Mouse (Mus musculus) heart, embryonic 13.5 days (tissue): Measurements from ENCODE around the gene Pfdn2. TPM values are rescaled to one million over a fixed set of nuclear protein-coding genes. Genes with fewer than 3 reads are reported as not detected.

Experiments
- ATAC-seq: fragments of 200-750 bp; cut with Nextera tagmentation; 2 replicates; pipeline ENCODE4 v1.8.0; 2017; ENCODE audit warnings: moderate TSS enrichment; ENCODE audit not compliant: insufficient number of reproducible peaks, low FRiP score, low TSS enrichment; ENCODE audit errors: extremely low read depth
- H3K27ac ChIP-seq: fragments of 300-500 bp; sonication (generic); replicated peaks from 2 replicates; pipeline ENCODE4 v1.5.1; 2015; ENCODE audit warnings: moderate library complexity, mild to moderate bottlenecking, inconsistent platforms
- H3K27me3 ChIP-seq: fragments of 300-500 bp; sonication (generic); replicated peaks from 2 replicates; pipeline ENCODE4 v1.6.1; 2015; ENCODE audit warnings: mild to moderate bottlenecking, inconsistent platforms
- H3K36me3 ChIP-seq: fragments of 300-500 bp; sonication (generic); 2 replicates; pipeline ENCODE4 v1.6.1; 2015; ENCODE audit warnings: mild to moderate bottlenecking, inconsistent platforms
- H3K4me1 ChIP-seq: fragments of 300-500 bp; sonication (generic); 2 replicates; pipeline ENCODE4 v1.6.1; 2015; ENCODE audit warnings: inconsistent platforms
- H3K4me2 ChIP-seq: fragments of 300-500 bp; sonication (generic); 2 replicates; pipeline ENCODE4 v1.6.1; 2015; ENCODE audit warnings: inconsistent platforms, mild to moderate bottlenecking, moderate library complexity
- H3K4me3 ChIP-seq: fragments of 300-500 bp; sonication (generic); 2 replicates; pipeline ENCODE4 v1.5.1; 2015; ENCODE audit warnings: moderate library complexity, mild to moderate bottlenecking, inconsistent platforms
- H3K9ac ChIP-seq: fragments of 300-500 bp; sonication (generic); 2 replicates; pipeline ENCODE4 v1.6.1; 2015; ENCODE audit warnings: inconsistent platforms, mild to moderate bottlenecking, moderate library complexity
- H3K9me3 ChIP-seq: fragments of 300-500 bp; sonication (generic); 2 replicates; pipeline ENCODE4 v1.6.1; 2016; ENCODE audit warnings: inconsistent platforms
- WGBS: fragments of 180-500 bp; shearing (Covaris S2); methylation state at CpG from one replicate; pipeline ENCODE4 v1.1.7; 2015; ENCODE audit warnings: mixed read lengths; 5-methylcytosine and 5-hydroxymethylcytosine counted together
- polyA plus RNA-seq: library from polyadenylated mRNA; unstranded; fragments of >200 nt; fragmentation: Nextera tagmentation; extraction: Ambion mirVana; gene quantifications from 2 replicates; pipeline ENCODE4 v1.2.1, GENCODE M21; 2015

Gene Pfdn2
- polyA plus RNA-seq, 1 experiment from 2014 or later: 85.4 TPM

DNA sequence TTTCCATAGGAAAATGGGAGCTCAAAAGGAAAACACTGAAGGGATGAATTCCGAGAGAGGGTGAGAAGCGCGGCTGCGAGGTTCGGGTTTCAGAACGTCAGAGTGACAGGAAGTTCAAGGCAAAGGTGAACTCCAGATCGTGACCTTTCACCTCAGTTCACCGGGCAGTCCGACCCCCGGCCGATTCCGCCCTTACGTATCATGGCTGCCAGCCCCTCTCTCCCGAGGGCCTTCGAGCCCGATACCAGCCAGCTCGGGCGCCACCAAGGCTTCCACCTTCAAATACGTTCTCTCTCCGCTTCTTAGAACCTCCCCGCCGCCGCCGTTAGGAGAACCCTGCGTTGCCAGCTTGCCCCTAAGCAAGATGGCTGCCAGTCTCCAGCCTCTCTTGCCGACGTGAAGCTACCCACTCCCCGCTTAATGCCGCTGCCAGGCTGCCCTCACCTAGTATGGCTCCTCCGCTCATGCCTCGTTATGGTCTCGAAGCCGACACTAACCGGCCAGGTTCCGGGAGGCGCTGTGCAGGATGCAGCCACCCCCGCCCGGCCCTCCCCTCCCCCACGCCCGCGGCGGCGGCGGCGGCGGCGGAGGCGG, 16.5 kb upstream of the Pfdn2 start, which contains the start of gene Dedd:
Gene Dedd (plus strand): TSS at position 307 of the 594 bp plus-strand sequence.
- Histone ChIP-seq H3K4me1 (peaks cover 60% of the 10 kb centered on the region), H3K9ac (peak within 1 kb of the TSS; percentile 99), H3K27me3 (no peaks in the 10 kb centered on the region), H3K9me3 (no peaks in the 10 kb centered on the region), H3K36me3 (peaks cover 33% of the 10 kb centered on the region), H3K4me2 (peak within 1 kb of the TSS; percentile 78), H3K27ac (peak within 1 kb of the TSS; percentile 99), H3K4me3 (peak within 1 kb of the TSS; percentile 91)
- WGBS: under 1% methylated on average over 45 of the region's 48 CpGs
- peak; percentile 80 for ATAC-seq

DNA sequence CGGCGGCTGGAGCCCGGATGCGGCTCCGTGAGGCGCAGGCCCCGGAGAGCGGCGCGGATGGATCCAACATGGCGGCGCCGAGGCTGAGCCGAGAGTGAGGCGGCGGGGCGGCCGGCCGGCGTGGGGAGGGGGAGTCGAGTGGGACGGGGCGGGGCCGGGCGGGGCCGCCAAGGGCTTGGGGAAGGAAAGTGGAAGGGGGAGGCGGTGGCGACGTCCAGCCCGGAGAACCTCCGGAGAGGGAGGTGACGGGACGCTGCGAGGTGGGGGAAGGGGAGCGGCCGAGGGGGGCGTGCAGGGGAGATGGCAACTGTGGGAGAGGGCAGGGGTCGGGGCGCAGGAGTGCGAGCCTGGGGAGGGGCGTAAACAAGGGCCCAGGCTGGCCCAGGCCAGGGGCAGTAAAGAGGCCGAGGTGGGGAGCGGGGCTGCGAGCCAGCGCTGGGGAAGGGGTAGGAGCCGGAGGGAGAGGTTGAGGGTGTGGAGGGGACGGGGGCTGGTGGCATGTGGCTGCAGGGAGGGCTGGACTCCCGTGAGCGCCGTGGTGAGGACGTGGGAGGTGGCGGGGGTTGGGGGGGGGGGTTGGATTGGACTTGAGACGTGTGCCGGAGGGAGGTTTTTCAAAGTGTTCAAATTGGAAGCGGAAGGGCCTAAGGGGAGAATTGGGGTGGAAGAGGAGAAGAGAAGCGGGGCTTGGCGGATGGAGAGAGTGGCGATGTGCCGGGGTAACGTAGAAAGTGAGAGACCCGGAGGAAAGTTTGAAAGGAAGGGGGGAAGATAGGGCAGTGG, 15.8 kb upstream of the Pfdn2 start:
- ATAC-seq: peak; percentile 73
- Histone ChIP-seq H3K9ac (peak overlapping the region; percentile 99), H3K4me3 (peak overlapping the region; percentile 91), H3K36me3 (peaks cover 36% of the 10 kb centered on the region), H3K4me2 (peak overlapping the region; percentile 78), H3K27me3 (no peaks in the 10 kb centered on the region), H3K27ac (peak overlapping the region; percentile 99), H3K4me1 (peaks cover 62% of the 10 kb centered on the region), H3K9me3 (no peaks in the 10 kb centered on the region)
- WGBS: 0% methylated on average over 50 of the region's 61 CpGs

DNA sequence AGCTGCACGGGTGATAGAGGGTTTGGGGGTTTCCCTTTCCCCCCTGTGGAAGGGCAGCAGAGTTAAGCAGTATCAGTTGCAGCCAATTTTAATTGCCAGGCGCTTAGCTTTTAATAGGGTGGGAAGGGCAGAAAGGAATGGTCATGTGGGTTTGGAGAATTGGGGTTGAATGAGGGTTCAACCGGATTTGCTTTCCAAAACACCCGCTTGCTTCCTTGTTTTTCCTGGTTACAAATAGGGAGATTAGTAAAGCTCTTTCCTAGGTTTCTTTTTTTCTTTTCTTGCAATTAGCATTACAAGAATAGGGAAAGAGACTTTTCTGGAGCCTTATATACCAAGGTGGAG, 15.3 kb upstream of the Pfdn2 start:
- no peak for ATAC-seq
- H3K4me3 ChIP-seq: peak overlapping the region; percentile 91
- no peaks in the 10 kb centered on the region for H3K27me3 ChIP-seq
- H3K36me3 ChIP-seq: peaks cover 40% of the 10 kb centered on the region
- peak overlapping the region; percentile 78 for H3K4me2 ChIP-seq
- peak overlapping the region; percentile 99 for H3K27ac ChIP-seq
- no peaks in the 10 kb centered on the region for H3K9me3 ChIP-seq
- 0% methylated on average over 4 of the region's 4 CpGs for WGBS
- peaks cover 62% of the 10 kb centered on the region for H3K4me1 ChIP-seq
- H3K9ac ChIP-seq: peak overlapping the region; percentile 99

DNA sequence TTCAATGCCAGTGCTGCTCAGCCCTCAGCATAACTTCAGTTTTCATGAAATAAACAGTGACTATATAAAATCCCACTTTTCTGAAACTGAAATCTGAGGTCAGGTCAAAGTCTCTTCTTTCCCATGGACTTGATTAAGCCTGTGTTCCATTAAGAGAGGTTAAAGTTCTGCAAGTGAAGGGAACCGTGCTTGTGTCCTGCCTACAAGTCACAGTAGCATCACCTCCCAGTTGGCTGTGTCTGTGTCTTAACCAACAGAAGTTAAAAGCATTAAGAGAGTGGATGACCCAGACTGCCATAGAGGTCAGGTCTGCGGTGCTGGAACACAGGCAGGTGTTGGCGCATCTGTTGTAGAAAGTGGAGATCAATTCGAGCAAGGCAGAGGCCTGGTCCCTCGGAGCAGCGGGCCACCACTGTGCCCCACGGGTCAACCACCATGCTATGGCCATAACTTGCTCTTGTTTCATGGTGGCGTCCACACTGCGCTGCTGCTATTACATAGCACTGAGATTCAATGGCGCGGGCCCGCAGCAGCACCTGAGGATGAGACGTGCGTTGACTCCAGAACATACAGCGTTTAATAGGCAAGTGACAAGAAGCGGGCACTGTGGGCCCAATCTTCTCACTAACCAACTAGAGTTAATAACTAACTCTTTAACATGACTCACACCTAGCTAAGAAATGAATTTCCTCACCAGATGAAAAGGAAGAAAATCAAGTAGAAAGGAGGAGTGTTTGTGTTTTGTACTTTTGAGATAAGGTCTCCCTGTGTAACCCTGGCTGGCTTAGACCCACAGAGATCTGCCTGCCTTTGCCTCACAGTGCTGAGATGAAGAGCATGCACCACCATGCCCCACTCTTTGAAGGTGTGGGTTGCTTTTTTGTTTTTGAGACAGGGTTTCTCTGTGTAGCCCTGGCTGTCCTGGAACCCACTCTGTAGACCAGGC, 2.9 kb upstream of the Pfdn2 start:
- Histone ChIP-seq H3K4me1 (peaks cover 26% of the 10 kb centered on the region), H3K27me3 (no peaks in the 10 kb centered on the region), H3K9me3 (peaks cover 6% of the 10 kb centered on the region; the same call in 1 of the 2 replicates), H3K9ac (no peak overlapping the region), H3K36me3 (peaks cover 67% of the 10 kb centered on the region), H3K27ac (no peak overlapping the region), H3K4me3 (no peak overlapping the region), H3K4me2 (no peak overlapping the region)
- no peak for ATAC-seq
- WGBS: 91% methylated on average over 16 of the region's 16 CpGs

DNA sequence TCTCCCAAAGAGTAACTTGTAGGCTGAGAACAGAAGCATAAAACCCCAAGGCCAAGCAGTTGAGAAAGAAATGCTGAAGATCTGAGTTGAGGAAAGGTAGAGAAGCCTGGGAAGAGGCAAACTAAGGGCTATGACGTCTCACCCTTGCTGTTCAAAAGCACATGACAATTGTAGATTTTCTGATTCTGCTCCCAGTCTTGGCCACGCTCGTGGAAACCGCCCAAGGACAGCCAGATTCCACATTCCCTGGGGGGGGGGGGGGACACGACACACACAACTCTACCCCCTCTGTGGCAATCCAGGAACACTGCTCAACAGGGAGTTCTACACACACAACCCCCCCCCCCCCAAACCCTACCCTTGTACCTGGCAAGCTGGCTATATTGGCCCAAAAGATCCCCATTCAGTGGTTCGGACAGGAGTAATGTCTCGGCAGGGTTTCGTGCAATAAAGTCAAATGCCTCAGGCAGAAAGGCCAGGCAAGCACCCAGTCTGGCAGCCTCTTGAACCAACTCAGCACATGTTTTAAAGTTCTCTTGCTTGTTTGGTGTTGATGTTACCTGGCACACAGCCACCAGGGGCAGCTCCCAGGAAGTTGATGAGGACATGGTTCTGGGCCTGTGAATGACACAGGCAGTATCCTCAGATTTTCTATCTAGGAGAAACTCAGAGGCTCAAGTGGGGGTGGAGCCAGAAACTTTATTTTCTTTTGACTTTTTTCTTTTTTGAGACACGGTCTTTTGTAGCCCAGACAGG, 1.4 kb upstream of the Pfdn2 start:
- Histone ChIP-seq H3K4me3 (peak overlapping the region; percentile 95; the same call in 1 of the 2 replicates), H3K4me1 (peaks cover 35% of the 10 kb centered on the region), H3K4me2 (peak overlapping the region; percentile 88), H3K27ac (no peak overlapping the region), H3K36me3 (peaks cover 55% of the 10 kb centered on the region), H3K27me3 (no peaks in the 10 kb centered on the region), H3K9ac (no peak overlapping the region), H3K9me3 (peaks cover 6% of the 10 kb centered on the region; the same call in 1 of the 2 replicates)
- WGBS: 77% methylated on average over 8 of the region's 9 CpGs
- ATAC-seq: peak; percentile 17; the same call in 1 of the 2 replicates

DNA sequence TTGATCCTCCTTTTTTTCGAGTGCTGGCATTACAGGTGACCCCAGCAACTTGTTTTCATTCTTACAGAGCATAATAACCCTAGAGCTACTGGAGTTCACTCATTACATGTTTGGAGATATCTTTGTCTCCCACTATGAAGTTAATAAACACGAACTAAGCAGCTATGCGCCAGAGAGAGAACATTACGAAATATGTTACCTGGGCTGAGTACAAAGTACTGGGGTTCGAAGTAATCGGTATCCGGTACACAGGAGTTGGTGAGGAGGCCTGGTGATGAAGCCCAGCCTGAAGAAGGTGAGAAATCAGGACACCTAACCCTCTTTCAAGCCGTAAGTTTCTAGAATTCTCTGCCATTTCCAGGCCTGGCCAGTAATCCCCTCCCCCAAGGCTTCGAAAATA, 755 bp upstream of the Pfdn2 start:
- peak overlapping the region; percentile 95 for H3K9ac ChIP-seq

DNA sequence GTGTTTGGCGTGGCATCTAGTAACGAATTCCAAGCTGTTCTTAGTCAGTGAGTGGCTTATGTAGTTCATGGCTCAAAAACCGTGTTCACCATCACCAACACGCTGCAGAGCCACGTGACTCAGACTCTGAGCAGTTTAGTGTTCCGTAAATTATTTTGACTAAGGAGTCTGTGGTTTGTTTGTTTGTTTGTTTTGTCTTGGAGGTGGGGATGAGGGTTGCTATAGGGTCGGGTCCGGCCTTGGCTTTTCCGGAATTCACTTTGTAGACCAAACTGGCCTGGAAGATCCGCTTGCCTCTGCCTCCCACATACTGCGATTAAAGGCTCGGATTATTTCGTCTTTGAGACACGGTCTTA, 603 bp downstream of the Pfdn2 start:
- Histone ChIP-seq H3K27ac (peak overlapping the region; percentile 80), H3K9me3 (peaks cover 6% of the 10 kb centered on the region; the same call in 1 of the 2 replicates), H3K9ac (peak overlapping the region; percentile 95), H3K36me3 (peaks cover 38% of the 10 kb centered on the region), H3K4me1 (peaks cover 35% of the 10 kb centered on the region), H3K4me3 (peak overlapping the region; percentile 95), H3K4me2 (peak overlapping the region; percentile 88), H3K27me3 (no peaks in the 10 kb centered on the region)
- ATAC-seq: no peak
- 1% methylated on average over 14 of the region's 14 CpGs for WGBS

More for the DNA sequence above, 755 bp upstream of the Pfdn2 start:
- Histone ChIP-seq H3K4me2 (peak overlapping the region; percentile 88), H3K36me3 (peaks cover 52% of the 10 kb centered on the region), H3K4me1 (peaks cover 35% of the 10 kb centered on the region), H3K4me3 (peak overlapping the region; percentile 95), H3K27ac (peak overlapping the region; percentile 80; the same call in 1 of the 2 replicates), H3K9me3 (peaks cover 6% of the 10 kb centered on the region; the same call in 1 of the 2 replicates), H3K27me3 (no peaks in the 10 kb centered on the region)
- no peak for ATAC-seq
- 69% methylated on average over 9 of the region's 9 CpGs for WGBS

DNA sequence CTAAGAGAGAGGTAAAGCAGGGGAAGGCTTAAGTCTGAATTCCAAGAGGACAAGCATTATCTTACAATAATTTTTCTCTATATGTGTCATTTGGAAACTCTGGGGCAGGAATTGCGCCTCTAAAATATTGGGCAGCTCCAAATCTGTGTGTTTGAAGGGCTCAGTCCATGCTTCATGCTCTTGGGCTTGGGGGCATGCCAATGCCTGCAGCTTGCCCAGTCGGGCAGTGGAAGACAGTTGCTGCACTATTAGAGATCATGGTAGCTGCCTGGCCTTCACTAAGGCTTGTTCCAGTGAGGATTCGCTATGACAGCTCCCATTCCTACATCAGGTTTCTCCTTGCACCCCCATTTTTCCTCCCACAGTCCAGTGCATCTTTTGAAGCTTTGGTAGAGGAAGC, 3.2 kb downstream of the Pfdn2 start:
- Histone ChIP-seq H3K9me3 (peaks cover 6% of the 10 kb centered on the region; the same call in 1 of the 2 replicates), H3K27me3 (no peaks in the 10 kb centered on the region), H3K4me2 (no peak overlapping the region), H3K4me1 (peaks cover 35% of the 10 kb centered on the region), H3K9ac (no peak overlapping the region), H3K4me3 (no peak overlapping the region), H3K36me3 (peaks cover 12% of the 10 kb centered on the region), H3K27ac (no peak overlapping the region)
- no peak for ATAC-seq
- WGBS: 87% methylated on average over 3 of the region's 3 CpGs

DNA sequence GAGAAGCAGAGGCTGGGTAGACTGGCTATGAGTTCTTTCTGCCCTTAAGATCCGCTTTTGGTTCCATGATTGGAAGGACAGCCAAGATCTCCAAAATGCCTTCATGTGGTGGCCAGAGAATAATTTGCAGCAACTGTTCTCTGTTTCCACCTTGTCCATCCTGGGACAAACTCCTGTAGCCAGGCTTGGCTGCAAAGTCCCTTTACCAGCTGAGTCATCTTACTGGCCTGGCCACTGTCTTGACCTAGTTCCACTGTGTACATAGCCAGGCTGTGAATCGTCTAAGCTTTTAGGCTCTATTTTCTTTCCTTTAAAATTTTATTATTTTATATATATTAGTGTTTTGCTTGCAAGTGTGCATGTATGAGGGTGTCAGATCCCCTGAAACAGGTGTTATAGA, 3.7 kb downstream of the Pfdn2 start:
- Histone ChIP-seq H3K36me3 (peaks cover 10% of the 10 kb centered on the region; the same call in 1 of the 2 replicates), H3K4me3 (no peak overlapping the region), H3K27me3 (no peaks in the 10 kb centered on the region), H3K9me3 (peaks cover 6% of the 10 kb centered on the region; the same call in 1 of the 2 replicates), H3K4me2 (no peak overlapping the region), H3K4me1 (peaks cover 30% of the 10 kb centered on the region), H3K27ac (no peak overlapping the region), H3K9ac (no peak overlapping the region)
- WGBS: 86% methylated on average over 2 of the region's 2 CpGs
- no peak for ATAC-seq

DNA sequence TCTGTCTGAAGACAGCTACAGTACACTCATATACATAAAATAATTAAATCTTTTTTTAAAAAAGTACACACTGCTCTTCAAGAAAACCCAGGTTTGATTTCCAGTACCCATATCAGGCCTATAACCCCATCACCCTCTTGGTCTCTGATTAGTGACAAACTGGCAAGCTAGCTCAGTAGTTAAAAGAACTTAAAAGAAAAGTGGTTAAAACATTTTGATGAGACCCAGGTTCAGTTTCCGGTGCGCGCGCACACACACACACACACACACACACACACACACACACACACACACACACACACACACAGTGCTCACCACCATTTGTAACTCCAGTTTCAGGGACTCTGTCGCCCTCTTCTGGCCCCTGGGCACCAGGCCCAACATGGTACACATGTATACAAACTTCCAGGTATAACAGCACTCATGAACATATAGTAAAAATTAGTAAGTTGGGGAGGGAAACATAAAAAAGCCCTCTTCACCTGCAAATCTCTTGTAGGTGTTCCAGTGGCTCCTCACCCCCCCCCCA, 10.4 kb downstream of the Pfdn2 start:
- H3K9me3 ChIP-seq: 0 out of 2 replicates have a peak, but pooled peaks cover 3% of the 10 kb centered on the region
- H3K4me3 ChIP-seq: no peak overlapping the region
- no peak overlapping the region for H3K9ac ChIP-seq
- H3K36me3 ChIP-seq: peaks cover 34% of the 10 kb centered on the region
- 82% methylated on average over 5 of the region's 5 CpGs for WGBS
- H3K4me2 ChIP-seq: no peak overlapping the region
- H3K27me3 ChIP-seq: no peaks in the 10 kb centered on the region
- peaks cover 8% of the 10 kb centered on the region for H3K4me1 ChIP-seq
- H3K27ac ChIP-seq: no peak overlapping the region
- no peak for ATAC-seq
